Mouse (Mus musculus): Measurements from ENCODE around the gene Gnat2. TPM values are rescaled to one million over a fixed set of nuclear protein-coding genes. Genes with fewer than 3 reads are reported as not detected.
A peak's percentile ranks its signal among the peaks of the same experiment; 100 is the strongest.

The Gnat2 gene
- polyA plus RNA-seq, 1 experiment from 2014 or later, result 1.3 TPM

DNA sequence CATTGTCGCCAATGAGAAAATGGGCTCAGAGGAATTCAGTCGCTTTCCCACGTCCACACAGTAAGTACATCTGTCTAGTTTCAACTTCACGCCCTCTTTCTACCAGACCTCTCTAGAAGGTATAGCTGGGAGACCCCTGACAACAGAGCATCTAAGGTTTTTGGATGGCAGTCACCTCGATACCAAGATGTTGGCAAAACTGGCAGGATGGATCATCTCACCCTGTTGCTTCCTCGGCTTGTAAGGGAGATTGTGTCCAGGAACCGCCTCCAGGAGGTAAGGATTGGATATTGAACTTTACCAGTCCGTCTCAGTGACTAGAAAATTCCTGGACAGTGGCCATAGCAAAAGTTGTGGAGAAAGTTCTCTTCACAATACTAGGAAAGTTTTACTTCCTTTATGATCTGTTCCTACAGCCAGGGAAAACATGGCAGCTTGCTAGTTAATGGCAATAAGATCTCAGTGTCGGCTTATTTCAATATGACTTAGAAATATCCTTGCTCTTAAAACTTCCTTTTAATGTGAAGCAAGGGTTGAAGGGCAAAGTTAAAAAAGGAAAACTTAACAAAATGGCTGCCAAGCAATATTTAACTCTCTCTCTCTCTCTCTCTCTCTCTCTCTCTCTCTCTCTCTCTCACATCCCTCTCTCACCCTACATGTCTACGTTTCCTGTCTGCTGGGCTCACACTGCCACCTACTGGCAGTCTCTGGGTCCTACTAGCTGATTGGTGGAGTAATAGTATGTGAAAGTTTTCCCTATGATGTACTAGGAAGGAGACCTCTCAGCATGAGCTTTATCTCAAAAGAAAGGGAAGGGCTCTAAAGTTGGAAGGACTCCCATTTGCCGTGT lies 55.0 kb downstream of the Gnat2 start:
- ATAC-seq (replicated peaks; ENCODE audit: insufficient number of reproducible peaks, low FRiP score, low TSS enrichment), result no peak
- Histone ChIP-seq H3K27me3 (ENCODE audit: control insufficient read depth, insufficient read depth, low read length) (no peaks in the 10 kb centered on the region), H3K27ac (ENCODE audit: low read depth, low read length) (no peak overlapping the region), H3K9me3 (replicated peaks; ENCODE audit: control insufficient read depth, low read length) (no peaks in the 10 kb centered on the region), H3K4me3 (ENCODE audit: low read depth, low read length) (no peak overlapping the region), H3K4me2 (peak overlapping the region; percentile 12; the same call in 1 of the 2 replicates), H3K36me3 (ENCODE audit: control insufficient read depth, insufficient read depth, low read length) (no peaks in the 10 kb centered on the region), H3K9ac (ENCODE audit: low read depth, low read length) (no peak overlapping the region), H3K4me1 (ENCODE audit: control insufficient read depth, insufficient read depth, low read length) (peaks cover 11% of the 10 kb centered on the region)
- WGBS (ENCODE audit: insufficient replicate concordance), result 62% methylated on average over 11 of the region's 11 CpGs

Other genes with a start within 250 kb of the Gnat2 start
- gene Eps8l3, start 215.6 kb upstream of the Gnat2 start, polyA plus RNA-seq (2014; fragmentation: Nextera tagmentation; extraction: Ambion mirVana), result not detected in 2 replicates
- 131 TPM in 2 replicates for gene Gstm5, start 197.0 kb upstream of the Gnat2 start, polyA plus RNA-seq (2014; fragmentation: Nextera tagmentation; extraction: Ambion mirVana)
- 17.2 and 20.3 TPM in 2 replicates for gene Gstm7, start 161.0 kb upstream of the Gnat2 start, polyA plus RNA-seq (2014; fragmentation: Nextera tagmentation; extraction: Ambion mirVana)
- gene Gstm6, start 149.0 kb upstream of the Gnat2 start, polyA plus RNA-seq (2014; fragmentation: Nextera tagmentation; extraction: Ambion mirVana), result 11.7 TPM in 2 replicates
- gene Gstm3, start 123.5 kb upstream of the Gnat2 start, polyA plus RNA-seq (2014; fragmentation: Nextera tagmentation; extraction: Ambion mirVana), result 0.13 TPM in 1 of 2 replicates, not detected in the other
- gene Gstm2, start 106.3 kb upstream of the Gnat2 start, polyA plus RNA-seq (2014; fragmentation: Nextera tagmentation; extraction: Ambion mirVana), result 52.0 and 57.5 TPM in 2 replicates
- 32.8 and 35.5 TPM in 2 replicates for gene Gstm1, start 74.8 kb upstream of the Gnat2 start, polyA plus RNA-seq (2014; fragmentation: Nextera tagmentation; extraction: Ambion mirVana)
- 14.7 and 17.7 TPM in 2 replicates for gene Gstm4, start 47.9 kb upstream of the Gnat2 start, polyA plus RNA-seq (2014; fragmentation: Nextera tagmentation; extraction: Ambion mirVana)
- 30.6 and 32.1 TPM in 2 replicates for gene Ampd2, start 6.1 kb upstream of the Gnat2 start, polyA plus RNA-seq (2014; fragmentation: Nextera tagmentation; extraction: Ambion mirVana)
- gene Gnai3, start 53.4 kb downstream of the Gnat2 start, polyA plus RNA-seq (2014; fragmentation: Nextera tagmentation; extraction: Ambion mirVana), result 91.3 and 102 TPM in 2 replicates
- 0.13 and 0.16 TPM in 2 replicates for gene Gpr61, start 62.1 kb downstream of the Gnat2 start, polyA plus RNA-seq (2014; fragmentation: Nextera tagmentation; extraction: Ambion mirVana)
- 1.3 and 1.9 TPM in 2 replicates for gene Amigo1, start 93.5 kb downstream of the Gnat2 start, polyA plus RNA-seq (2014; fragmentation: Nextera tagmentation; extraction: Ambion mirVana)
- 1.7 and 2.0 TPM in 2 replicates for gene Cyb561d1, start 108.4 kb downstream of the Gnat2 start, polyA plus RNA-seq (2014; fragmentation: Nextera tagmentation; extraction: Ambion mirVana)
- 7.1 and 8.4 TPM in 2 replicates for gene Atxn7l2, start 118.1 kb downstream of the Gnat2 start, polyA plus RNA-seq (2014; fragmentation: Nextera tagmentation; extraction: Ambion mirVana)
- gene Sypl2, start 133.9 kb downstream of the Gnat2 start, polyA plus RNA-seq (2014; fragmentation: Nextera tagmentation; extraction: Ambion mirVana), result 1.0 and 1.1 TPM in 2 replicates
- gene Psma5, start 164.1 kb downstream of the Gnat2 start, polyA plus RNA-seq (2014; fragmentation: Nextera tagmentation; extraction: Ambion mirVana), result 242 TPM in 2 replicates
- gene Sort1, start 191.3 kb downstream of the Gnat2 start, polyA plus RNA-seq (2014; fragmentation: Nextera tagmentation; extraction: Ambion mirVana), result 20.2 and 28.7 TPM in 2 replicates

Data from heart, embryonic 11.5 days (tissue).